Mouse (Mus musculus) adipocyte (in vitro differentiated cells): ENCODE measurements around the gene Mpst.

Experiments
- DNase-seq: peaks from one replicate; pipeline ENCODE4 v3.0.0-alpha.2; 2016; ENCODE audit warnings: low spot score

The Mpst gene

GRCm38 (mm10) chr15:78437237-78438017, 31.2 kb downstream of the Mpst start:
- DNase-seq = peak; percentile 54

GRCm38 (mm10) chr15:78438018-78438394, 31.8 kb downstream of the Mpst start:
- no peak for DNase-seq

DNA sequence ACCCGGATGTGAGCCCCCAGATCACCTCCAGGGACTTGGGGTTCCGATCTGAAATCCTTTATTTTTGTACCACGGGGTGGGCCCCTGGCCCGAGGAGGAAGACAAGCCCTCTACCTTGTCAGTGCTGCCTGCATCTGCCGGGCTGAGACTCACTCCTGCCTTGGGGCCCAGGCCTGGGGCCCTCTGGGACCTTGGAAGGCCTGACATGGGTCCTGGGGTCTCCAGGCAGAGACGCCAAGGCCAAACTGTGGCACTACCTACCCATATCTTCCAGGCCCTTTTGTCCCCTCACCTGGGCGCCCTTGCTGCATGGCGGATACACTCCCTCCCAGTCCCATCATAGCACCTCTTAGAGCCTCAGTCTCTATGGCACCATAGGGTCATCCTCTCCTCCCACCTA, 32.3 kb downstream of the Mpst start:
- DNase-seq = no peak

GRCm38 (mm10) chr15:78438973-78439372, 32.8 kb downstream of the Mpst start:
- no peak for DNase-seq

DNA sequence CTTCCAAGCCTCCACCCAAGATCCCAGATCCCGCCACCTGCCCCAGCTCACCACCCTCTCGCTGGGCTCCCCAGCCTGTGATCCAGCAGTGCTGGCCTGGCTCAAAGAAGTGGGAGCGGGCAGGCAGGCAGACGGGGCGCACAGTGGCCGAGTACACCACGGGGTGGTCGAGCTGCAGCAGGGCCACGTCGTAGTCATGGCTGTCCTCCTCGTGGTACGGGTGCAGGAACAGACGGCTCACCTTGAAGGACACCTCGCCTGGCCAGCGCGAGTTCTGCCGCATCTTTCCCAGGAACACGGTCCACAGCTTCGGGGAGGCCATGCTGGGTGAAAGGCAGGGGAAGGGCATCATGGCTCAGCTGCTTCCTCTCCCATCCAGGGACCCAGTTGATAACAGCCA, 36.0 kb downstream of the Mpst start:
- no peak for DNase-seq

DNA sequence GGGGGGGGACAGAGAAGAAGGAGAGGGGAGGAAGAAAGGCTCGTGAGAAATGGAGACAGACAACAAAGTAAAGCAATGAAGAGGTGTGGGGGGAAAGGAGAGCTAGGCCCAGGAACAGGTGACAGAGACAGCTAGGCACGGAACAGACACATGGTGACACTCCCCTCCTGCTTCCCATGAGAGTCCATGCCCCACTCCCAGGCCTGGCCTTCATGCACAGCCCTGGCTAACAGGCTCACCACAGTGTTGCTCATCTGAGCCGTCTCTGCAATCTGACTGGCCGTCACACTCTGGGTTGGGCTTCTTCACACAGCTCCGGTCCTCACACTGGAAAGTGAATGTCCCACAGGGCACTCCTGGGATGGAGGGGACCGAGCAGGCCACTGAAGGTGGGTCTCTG, 37.6 kb downstream of the Mpst start:
- no peak for DNase-seq

DNA sequence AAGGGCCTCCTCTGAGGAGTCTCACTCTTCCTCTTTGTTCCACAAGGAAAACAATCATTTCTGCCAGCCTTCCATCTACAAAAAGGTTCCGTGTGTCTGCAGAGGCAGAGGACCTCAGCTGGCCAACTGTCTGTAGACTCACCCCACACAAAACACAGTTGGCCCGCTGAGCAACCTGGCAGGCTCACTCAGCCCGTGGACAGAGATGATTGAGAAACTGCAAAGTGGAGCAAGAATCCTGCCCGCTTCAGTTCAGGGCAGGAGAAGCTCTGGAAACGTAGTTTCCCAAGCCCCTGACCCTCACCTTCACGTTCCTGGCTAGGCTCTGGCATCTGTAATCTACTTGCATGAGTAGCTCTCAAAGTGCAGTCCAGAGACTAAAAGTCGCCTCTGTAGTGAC, 40.9 kb downstream of the Mpst start:
- DNase-seq = peak; percentile 91

- DNase-seq = peak; percentile 98
These were observed 41.7 kb downstream of the Mpst start for GRCm38 (mm10) chr15:78447746-78448535.

DNA sequence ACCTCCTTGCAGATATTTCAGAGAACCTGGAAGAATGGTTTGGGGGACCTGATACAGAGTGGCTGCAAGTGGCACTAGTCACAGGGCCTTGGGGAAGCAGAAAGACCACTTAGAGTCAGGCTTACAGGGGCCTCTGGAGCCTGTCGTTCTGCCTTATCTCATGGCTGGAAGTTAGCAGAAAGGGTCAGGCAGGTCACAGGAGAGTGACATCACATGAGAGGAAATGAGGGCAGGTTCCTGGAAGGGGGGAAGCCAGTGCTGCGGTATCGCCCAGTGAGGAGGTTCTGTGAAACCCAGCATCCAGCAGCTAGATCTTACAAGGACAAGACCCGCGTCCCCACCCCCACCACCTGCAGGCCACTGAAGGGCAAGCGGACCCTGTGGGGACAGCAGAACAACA, 42.9 kb downstream of the Mpst start:
- DNase-seq = no peak

DNA sequence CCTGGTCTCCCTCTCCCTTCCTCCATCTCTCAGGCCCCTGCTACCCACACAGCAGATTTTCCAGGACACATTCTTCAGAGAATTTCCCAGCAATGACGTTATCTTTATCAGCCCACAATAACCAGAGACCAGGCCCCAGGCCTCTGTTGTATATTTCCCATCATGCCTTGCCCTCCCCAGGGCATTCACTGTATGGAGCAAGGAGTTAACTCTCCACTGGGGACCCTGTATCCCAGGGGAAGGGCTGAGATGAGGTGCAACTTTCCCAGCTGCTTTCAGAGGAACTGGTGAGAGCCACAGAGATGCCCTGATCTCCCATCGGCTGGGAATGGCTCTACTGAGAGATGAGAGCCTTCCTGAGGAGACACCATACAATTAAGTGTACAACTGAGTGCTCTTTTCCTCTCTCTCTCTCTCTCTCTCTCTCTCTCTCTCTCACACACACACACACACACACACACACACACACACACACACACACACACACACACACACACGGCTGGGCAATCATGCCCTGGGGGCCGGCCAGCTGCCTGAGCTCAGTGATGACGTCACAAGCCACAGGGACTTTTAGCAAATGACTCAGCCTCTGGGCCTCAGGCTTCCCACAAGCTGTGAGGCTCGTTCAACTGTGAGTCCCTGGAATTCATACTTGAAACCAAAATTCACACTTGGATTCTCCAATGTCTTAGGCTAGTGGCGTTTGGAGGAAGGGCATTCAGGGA, 43.6 kb downstream of the Mpst start:
- DNase-seq = peak; percentile 83

DNA sequence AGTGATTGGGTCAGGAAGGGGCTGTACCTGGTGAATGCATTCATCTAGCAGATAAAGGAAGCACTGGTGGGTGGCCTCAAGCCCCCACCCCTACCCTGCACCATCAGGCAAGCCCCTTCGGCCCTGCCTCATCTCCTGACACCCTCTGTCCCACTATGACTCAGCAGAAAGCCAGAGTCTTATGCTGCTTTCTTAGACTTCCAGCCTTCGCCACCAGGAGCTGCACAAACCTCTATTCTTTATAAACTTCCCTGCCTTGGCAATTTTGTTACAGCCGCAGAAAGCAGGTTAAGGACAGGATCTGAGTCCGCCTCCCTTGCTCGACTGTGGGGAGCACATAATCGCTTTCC, 44.2 kb downstream of the Mpst start:
- peak; percentile 42 for DNase-seq

GRCm38 (mm10) chr15:78451201-78451600, 45.0 kb downstream of the Mpst start:
- DNase-seq = peak; percentile 26

GRCm38 (mm10) chr15:78452929-78453328, 46.7 kb downstream of the Mpst start:
- DNase-seq = no peak

GRCm38 (mm10) chr15:78455168-78455567, 49.0 kb downstream of the Mpst start:
- no peak for DNase-seq

DNA sequence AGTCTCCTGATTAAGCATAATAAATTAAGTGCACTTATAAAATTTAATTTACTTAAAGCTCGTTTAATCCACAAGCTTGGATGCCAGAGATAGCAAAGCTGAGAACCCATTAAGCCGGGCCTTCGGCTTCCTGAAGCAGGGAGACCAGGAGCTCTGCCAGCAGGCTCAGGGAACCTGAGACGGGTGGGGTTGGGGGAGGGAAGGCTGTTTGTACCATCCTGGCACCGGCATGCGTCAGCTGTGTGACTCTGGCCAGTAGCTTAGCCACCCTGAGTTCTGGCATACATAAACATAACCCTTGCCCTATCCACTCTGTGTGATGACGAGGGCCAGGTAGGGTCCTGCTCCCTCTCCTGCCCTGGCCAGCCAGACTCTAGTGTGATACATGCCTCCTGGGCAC, 49.8 kb downstream of the Mpst start:
- DNase-seq = no peak

GRCm38 (mm10) chr15:78457193-78457592, 51.0 kb downstream of the Mpst start:
- DNase-seq = no peak

DNA sequence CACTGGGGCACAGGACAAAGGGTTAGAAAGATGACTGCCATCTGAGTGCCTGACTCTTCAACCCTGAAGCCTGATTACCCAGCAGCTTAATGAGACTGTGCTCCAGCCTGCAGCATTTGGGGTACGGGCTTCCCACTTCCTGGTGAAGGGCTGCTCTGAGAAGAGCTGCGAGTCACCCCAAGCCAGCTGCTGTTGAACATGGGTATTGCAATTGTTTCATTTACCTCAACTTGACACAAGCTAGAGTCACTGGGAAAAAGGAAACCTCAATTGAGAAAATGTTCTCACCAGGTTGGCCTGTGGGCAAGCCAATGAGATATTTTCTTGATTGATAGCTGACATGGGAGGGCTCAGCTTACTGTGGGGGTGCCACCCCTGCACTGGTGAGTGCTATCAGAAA, 56.8 kb downstream of the Mpst start:
- DNase-seq = no peak
